Mouse (Mus musculus) kidney, adult 8-10 months (tissue): ENCODE data around the gene Atp10a.

Experiments used
- DNase-seq, 2 experiments: peaks; one replicate each; pipeline ENCODE4 v3.0.0; 2022

Atp10a gene

DNA sequence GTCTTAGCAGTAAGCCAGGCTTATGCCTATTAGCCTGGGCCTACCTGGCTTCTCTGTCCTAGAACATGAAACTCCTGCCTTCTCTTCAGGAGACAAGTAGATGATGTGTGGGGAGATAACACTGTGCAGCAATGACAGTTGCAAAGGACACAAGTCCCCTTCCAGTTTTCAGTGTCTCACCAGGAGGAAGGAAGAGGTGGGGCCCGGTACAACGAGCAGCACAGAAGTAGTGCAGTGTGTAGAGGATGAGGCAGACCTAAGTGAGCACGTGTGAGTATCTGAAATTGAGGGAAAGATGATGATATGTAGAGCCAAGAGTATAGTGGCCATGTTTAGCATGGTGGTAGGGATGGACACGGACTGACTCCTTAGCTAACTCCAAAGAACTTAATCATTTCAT is 86.0 kb downstream of the Atp10a start:
- no peak for DNase-seq

DNA sequence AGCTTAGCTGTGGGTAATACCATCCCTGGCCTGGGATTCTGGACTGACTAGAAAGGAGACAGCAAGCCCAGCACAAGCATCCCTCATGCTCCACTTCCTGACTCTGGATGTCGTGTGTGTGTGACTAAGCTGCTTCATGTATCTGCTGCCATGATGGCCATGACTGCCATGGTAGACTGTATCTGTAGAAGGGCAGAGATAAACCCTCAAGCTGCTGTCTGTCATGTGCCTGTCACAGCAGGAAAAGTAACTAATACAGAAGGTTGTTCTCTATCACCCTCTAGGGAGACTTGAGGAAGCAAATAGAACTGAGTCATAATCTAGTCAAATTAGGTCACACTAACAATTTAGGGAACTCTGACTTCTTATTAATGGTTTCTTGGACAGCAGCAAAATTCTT is 86.7 kb downstream of the Atp10a start:
- DNase-seq: no peak

DNA sequence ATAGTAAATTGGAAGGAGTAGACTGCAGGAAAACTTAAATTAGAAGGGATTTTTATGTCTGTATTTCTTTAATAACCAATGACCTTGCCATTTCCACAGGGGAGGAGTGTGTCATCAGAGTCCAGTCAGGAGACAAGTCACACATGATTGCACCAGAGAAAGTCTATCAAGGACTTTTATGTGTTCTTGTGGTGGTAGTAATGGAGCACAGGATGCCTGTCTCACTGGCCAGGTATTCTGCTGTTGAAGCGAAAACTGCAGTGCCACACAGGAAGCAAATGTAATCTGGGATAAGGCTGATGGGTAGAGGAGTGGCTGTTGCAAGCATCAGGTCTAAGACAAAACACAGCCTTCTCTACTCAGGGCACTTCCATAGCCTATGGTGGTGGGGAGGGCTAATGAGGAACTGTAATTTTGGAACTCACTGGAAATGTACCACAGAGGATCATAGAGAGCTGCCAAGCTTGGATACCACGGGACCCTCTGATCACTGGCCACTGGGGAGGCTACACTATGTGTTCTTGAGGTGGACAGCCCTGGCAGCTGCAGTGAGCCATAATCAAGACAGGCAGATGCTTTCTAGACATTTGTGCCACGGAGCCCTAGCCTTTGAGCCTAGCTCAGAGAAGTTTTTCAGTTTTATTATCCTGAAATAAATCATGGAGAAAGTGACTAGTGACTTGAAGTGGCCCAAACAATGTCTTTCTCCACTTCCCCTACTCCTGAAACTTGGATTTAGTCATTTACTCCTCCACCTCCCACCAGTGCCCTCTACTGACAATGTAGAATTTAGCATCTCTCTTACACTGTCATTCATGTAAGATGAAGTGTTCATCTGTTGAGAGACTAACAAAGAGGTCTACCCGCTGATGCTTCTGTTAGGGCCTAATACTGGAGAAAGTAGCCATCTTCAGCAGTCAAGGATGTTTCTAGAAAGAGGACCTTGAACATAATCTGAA is 87.7 kb downstream of the Atp10a start:
- no peak for DNase-seq

DNA sequence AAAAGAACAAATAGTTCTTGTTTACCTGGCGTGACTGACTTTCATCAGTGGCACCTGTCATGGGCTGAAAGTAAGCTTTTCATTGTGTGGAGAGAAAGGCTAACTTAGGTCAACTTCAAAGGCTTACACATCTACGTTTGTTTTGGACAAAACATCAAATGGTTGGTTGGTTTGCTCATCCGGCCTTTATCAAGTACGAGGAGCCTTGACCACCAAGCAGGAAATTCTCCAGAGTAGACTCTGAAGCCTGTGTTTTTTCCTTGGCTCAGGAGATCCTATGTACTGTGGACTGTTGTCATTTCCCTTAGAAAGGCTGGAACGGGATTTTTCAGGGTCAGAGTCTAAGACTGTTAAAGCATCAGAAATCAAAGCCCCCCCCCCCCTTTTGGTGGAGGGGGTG is 90.9 kb downstream of the Atp10a start:
- DNase-seq: no peak

DNA sequence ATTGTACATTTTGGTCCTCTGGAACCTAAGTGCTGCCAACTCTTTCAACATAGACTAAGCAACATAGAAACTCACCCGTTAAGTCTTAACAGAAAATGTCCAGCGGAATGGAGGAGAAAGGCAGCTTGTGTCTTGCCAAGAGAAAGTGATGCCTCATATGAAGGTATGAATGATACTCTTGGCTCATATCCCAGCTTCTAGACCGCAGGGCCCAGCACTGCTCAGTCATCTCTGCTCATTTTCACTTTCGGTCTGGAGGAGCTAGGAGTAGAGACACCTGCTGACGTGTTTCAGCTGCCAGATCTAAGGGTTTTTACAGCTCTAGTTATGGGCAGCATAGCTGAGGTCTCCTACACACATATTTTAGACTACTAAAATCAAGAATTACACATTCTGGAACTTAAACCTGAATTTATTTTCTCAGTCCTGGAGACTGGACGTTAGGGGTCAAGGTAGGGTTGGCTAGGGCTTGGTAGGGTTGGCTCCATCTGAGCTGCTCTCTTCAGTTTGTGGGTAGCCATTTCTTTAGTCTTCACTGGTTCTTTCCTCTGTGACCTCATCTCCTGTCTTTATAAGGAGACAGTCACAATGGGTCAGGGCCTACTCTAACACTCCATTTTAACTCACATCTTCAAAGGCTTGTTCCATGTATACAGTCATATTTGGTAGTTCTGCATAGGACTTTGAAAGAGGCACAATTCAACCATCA is 94.1 kb downstream of the Atp10a start:
- DNase-seq: no peak

DNA sequence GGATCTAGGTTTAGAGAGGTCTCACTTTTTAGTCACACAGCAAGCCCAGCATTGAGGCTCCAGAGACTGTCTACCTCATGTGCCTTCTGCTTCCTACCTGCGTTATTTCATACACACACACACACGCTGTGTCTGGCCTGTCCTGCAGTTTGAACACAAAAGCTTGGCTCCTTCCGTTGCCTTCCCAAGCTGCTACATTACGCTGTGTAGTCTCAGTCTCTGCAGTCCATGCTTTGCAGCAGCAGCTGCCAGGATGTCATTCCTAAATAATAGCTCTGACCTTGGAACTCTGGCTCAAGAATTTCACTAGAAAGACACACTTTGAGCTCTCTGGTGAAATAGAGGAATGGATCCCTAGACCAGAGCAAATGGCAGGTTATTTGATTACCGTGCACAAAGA is 96.1 kb downstream of the Atp10a start:
- DNase-seq: no peak

DNA sequence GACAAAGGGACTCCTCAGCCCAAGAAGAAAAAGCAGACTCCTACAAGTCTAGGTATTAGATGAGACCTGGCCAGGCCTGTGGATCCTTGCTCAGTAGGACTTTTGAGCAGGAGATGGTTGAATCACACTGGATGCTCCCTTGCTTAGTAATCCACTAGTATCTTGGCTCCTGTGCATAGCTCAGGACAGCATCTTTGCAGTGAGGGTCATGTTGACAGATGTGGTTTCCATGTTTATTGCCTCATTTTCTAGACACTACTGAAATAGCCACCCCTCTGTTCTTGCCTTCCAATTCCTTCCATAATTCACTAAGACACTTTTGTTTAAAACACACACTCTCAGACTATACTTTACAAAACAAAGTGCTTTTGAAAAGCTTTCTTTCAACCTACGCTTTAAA is 98.1 kb downstream of the Atp10a start:
- no peak for DNase-seq

DNA sequence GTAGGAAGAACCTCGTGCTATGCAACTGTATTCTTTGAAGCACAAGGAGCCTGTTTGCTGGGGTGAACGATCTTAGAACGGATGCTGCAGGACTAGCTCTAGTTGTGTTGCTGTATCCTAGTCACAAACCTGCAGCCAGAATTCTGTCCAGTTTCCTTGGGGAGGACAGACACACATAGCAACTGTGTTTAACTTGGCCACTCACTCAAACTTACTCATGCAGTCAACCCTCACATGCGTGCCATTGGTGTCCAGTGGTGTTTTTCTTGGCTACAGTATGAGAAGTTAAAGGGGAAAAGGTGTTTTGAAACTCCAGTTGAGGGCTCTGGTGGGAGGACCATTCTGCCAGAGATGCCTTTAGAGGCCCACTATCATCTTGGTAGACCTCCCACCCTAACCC is 98.6 kb downstream of the Atp10a start:
- peak in 1 of 2 experiments; percentile 14 for DNase-seq

DNA sequence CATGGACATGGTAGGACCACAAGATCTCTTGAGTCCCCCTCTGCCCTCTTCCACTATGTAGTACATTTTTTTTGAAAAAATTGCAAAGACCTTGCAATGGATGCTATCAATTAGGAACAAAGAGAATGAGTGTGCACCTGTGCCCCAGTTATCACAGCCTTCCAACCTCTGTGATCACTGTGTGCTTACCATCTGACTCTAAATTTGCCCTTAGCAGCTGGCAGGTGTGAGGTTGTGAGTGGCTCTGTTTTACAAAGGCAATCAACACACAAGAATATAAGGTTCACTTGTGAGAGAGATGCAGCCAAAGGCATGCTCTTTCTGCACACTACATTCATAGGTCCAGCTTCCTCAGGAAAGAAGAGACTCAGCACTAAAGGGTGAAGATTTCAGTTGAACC is 99.1 kb downstream of the Atp10a start:
- DNase-seq: no peak

DNA sequence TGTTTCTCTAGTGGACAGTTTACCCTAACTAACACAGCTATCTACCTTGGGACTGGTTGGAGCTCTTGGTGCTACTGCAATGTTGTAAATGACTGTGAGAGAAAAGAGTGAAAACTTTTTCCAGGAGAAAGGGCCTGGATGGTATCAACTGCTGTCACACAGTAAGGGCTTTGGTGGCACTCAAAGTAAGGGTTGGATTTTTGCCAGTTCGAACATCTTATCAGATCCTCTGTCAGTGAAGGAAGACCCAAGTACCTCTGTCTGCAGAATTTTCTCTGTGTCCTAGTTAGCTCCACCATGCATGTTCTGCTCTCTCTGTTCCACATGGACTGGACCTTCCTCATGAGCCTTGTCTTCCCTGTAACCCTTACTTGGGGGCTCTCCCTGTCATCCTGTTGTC is 99.9 kb downstream of the Atp10a start:
- DNase-seq: no peak

DNA sequence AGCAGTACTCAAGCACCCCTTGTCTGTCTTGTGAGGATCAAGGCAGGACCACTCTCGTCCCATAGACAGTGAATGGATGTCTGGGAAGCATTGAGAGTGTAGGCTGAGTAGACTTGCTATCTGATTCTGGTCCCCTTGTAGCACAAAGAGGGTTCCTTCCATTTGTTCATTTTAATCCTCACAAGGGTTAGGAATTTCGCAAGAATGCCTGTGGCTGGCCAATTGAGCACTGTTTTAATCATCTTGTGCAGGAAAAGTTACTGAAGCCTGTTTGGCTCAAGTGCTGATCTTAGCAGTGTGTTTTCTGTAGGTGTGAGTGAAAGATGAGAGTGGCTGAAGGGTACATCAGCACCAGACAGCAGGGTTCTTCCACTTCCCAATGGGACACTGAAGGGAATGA is 101.4 kb downstream of the Atp10a start:
- no peak for DNase-seq

DNA sequence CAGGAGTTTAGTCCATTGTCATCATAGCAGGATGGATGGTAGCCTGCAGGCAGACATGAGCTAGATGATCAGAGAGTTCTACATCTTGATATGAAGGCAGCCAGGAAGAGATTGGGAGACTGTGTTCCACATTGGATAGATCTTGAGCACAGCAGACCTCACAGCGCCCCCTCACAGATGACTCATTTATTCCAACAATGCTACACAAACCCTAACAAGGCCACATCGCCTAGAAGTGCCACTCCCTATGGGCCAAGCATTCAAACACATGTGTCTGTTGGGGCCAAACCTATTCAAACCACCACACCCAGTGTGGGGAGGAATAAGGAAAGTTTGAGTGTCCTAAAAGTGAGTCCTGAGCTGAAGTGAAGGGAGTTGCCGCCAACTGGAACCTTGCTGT is 102.4 kb downstream of the Atp10a start:
- no peak for DNase-seq

DNA sequence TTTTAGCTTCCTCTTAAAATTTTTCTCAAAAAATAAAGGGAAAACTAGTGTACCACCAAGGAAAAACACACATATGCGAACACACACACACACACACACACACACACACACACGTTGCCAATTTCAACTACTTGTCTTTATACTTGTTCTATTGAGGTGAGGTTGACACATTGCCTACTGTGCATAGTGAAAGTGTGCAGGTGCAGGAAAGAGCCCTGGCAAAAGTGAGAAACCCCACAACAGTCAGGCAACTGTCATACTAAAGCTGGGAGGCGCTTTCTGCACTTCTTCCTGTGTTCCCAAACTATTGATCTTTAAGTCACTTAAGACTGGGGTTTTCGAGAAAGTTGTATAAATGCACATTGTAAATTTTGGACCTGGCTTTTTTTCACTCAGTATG is 103.3 kb downstream of the Atp10a start:
- DNase-seq: no peak

DNA sequence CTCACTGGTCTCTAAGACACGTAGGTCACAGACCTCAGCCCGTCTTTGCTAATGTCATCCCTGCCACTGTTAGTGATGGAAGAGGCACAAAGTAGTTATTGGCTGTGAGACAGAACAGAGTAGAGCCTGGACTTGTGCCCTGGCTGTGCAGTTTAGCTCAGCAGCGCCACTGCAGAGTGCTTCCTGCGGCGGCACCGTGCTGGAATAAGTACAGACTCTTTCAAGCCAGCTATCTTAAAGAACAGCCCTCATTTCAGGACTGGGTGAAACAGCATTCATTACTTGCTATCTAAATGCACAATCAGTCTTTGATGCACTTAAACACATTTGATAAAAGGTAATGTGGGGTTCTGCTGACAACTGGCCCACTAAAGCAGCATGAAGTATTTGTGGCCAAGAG is 111.3 kb downstream of the Atp10a start:
- DNase-seq: no peak

DNA sequence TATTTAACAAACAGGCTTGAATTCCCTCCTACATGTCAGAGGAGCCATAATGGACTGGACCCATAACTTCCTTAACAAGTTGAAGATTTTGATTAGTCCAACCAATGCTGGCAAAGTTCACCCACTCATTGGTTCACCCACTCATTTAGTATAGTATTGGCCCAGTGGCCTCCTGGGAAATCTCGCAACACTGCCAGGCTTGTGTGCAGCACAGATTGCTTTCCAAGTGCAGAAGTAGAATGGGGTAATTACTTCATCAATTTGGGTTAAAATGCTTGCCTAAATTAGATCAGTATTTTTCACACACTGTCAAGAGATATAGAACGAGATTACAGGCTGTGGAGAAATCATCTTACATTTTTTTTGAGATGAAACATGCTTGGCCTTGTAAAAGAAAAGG is 112.3 kb downstream of the Atp10a start:
- no peak for DNase-seq

DNA sequence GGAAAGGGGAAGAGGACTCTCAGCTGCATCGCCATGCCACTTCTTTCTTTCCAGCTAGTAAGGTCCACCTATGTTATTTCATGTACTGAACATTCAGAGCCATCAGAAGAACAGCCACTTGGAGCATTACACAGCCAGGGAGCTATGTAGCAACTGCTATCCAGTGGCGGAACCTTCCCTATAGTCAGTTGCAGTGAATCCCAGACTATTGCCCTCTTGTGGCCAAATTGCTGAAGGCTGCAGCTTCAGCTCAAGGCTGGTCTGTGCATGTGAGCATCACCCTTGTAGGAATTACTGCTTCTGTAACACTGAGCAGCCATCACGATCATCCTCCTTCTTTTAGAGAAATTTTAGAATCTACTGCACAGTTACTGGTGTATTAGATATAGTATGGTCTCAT is 114.3 kb downstream of the Atp10a start:
- peak; percentile 4 to 11 for DNase-seq

DNA sequence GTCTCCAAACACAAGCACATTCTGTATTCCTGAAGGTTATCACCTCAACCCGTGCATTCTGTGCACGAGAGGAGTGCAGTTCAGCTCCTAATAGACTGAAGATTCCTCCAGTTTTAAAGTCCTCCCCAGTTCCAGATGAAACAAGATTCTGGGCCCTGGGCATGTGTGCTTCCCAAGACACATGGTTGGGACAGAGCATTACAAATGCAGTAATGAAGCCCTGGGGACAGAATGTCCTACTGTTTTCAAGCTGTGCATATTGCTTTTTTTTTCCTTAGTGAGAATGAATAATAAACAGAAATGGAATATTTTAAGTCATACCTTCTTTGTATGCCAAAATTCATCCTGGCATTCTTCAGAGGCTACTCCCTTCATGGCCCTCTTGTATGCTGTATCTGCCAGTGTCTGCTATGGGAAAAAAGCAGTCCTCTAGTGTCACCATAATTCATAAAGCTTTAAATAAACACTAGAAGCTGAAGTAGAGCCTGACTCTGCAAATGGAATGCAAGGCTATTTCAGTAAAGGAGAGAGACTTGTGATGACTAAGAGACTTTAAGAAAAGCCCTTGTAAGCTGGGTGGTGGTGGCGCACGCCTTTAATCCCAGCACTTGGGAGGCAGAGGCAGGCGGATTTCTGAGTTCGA is 116.2 kb downstream of the Atp10a start:
- DNase-seq: no peak

DNA sequence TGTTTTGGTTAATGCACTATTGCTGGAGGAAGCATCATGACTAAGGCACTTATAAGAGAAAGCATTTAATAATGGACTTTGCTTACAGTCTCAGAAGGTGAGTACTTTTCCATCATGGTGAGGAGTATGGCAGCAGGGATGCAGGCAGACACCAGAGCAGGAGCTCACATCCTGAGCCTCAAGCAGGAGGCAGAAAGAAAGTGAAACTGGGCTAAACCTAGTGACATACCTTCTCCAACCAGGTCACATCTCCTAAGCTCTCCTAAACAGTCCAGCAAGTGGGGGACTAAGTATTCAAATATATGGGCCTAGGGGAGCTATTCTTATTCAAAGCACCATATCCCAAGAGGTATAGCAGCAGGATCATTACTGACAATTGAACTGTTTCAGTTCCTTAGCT is 123.2 kb downstream of the Atp10a start:
- DNase-seq: no peak

DNA sequence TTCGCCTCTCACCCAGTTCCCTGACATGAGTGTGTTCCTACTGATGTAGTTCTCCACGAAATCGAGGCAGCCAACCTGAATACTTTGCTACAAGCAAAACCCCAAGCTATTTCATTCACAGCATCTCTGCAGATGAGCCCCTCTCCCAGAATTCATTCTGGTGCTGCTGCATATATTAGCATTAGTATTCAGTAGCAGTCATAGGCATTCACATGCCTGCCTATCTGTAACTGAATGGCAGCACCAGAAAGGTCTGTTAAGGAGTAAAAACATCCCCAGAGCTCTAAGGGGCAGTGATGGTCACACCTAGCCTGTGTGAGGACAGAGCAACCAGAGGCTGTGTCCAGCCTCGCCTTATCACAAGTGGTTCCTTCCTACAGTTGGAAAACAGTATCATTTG is 131.0 kb downstream of the Atp10a start:
- no peak for DNase-seq

DNA sequence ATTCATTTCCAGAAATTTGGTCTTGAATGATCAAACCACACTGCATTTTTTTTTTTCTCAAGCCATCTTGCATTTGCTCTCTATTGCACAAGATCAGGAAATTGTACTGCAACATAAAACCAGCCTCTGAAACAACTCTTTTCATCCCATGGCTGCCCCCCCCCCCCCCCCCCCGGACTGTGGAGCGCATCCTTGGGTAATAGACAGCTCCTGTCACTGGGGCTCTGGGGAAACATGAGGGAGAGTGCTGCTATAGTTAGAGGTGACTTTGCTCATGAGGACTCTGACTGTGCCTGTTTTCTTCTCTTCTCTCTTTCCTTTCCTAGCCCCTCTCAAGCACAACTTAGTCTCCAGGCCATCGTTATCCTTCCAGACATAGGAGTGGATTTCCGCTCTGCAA is 131.6 kb downstream of the Atp10a start:
- DNase-seq: no peak

DNA sequence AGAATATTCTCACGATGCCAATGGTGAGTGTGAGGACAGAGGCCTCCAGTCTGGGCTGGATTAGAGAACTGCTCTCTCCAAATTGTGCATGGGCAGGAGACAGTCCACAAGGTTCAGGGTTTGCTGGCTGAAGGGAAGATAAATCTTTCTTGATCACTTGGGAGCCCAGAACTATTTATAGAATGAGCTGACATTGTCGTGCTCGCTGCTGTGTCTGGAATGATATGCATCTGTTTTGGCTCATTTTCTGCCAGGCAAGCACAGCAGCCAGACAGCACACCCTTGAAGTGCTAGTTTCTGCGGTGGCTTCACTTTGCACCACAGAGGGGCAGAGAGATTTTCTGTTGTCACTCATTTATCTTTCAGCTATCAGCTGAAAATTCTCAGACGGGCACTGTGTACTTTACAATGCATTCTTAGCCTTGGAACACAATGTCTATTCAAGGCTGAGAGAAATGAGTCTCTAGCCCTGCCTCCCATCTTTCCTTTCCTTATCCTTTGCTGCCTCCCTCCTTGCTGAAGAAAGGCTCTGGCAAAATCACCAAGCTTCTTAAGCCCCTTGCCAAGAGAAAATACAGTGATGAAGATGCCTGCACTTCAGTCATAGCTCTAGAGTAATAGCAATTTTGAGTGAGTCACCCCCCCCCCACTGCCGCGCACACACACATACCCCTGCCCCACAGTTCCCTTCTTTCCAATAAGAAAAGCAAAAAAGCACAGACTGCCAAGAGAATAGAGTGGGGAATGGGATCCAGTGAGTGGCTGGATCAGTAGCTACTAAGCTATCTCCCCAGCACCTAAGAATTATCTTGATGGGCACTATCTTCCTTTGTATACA is 132.7 kb downstream of the Atp10a start:
- no peak for DNase-seq

DNA sequence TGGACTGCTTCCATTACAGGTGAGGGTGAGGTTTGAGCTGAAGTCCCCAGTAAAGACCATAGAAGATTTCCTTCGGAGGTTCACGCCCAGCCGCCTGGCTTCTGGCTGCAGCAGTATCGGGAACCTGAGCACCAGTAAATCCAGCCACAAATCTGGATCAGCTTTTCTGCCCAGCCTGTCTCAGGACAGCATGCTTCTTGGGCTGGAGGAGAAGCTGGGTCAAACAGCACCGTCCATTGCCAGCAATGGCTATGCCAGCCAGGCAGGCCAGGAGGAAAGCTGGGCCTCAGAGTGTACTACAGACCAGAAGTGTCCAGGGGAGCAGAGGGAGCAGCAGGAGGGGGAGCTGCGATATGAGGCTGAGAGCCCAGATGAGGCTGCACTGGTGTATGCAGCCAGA is 141.3 kb downstream of the Atp10a start:
- DNase-seq: no peak

DNA sequence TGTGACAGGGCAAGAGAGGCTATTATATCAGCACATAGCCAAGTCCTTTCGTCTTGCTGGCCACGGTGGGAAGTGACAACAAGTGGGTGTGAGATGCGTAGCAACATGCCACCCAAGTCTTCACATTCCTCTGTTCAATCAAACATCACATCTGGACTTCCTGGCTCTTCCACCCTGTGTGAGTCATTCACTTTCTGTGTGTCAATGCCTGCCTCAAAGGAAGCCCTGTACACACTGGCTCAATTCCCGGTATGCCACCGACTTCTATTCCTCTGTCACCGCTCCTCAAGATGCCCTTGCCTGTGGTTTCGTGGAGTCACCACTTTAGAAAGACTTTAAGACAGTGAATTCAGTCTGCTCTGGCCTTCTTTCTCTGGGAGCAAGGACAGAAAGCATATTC is 144.9 kb downstream of the Atp10a start:
- no peak for DNase-seq
